Mouse (Mus musculus) hindbrain, embryonic 10.5 days (tissue): ENCODE data around the gene Ampd2. TPM values are rescaled to one million over a fixed set of nuclear protein-coding genes. Genes with fewer than 3 reads are reported as not detected.
A peak's percentile ranks its signal among the peaks of the same experiment; 100 is the strongest.

Experiments used
- DNase-seq: peaks from one replicate; pipeline ENCODE4 v3.0.0-alpha.2; 2017; ENCODE audit warnings: low spot score
- H3K27ac ChIP-seq: fragments of 300-500 bp; sonication (generic); 2 replicates; pipeline ENCODE4 v1.5.1; 2016; ENCODE audit warnings: mild to moderate bottlenecking, moderate library complexity
- H3K27me3 ChIP-seq: fragments of 300-500 bp; sonication (generic); 2 replicates; pipeline ENCODE4 v1.6.1; 2016; ENCODE audit warnings: mild to moderate bottlenecking; ENCODE audit not compliant: poor library complexity, insufficient read depth, severe bottlenecking
- H3K36me3 ChIP-seq: fragments of 300-500 bp; sonication (generic); 2 replicates; pipeline ENCODE4 v1.6.1; 2016; ENCODE audit warnings: mild to moderate bottlenecking, moderate library complexity
- H3K4me1 ChIP-seq: fragments of 300-500 bp; sonication (generic); replicated peaks from 2 replicates; pipeline ENCODE4 v1.6.1; 2016; ENCODE audit warnings: mild to moderate bottlenecking
- H3K4me3 ChIP-seq: fragments of 300-500 bp; sonication (generic); 2 replicates; pipeline ENCODE4 v1.5.1; 2016; ENCODE audit warnings: mild to moderate bottlenecking, moderate library complexity
- H3K9me3 ChIP-seq: fragments of 300-500 bp; sonication (generic); 2 replicates; pipeline ENCODE4 v1.6.1; 2016; ENCODE audit warnings: mild to moderate bottlenecking, moderate library complexity
- WGBS: fragments of 180-500 bp; shearing (Covaris S2); methylation state at CpG from one replicate; pipeline ENCODE4 v1.1.7; 2016; 5-methylcytosine and 5-hydroxymethylcytosine counted together
- polyA plus RNA-seq: library from polyadenylated mRNA; unstranded; fragments of >200 nt; fragmentation: Nextera tagmentation; extraction: Ambion mirVana; gene quantifications from 2 replicates; pipeline ENCODE4 v1.2.1, GENCODE M21; 2016

The Ampd2 gene
- polyA plus RNA-seq, 1 experiment from 2014 or later, result 53.3 TPM

GRCm38 (mm10) chr3:108050493-108050892 lies 36.0 kb downstream of the Ampd2 start:
- DNase-seq, result no peak
- H3K9me3 ChIP-seq, result no peaks in the 10 kb centered on the region
- no peak overlapping the region for H3K27ac ChIP-seq
- H3K27me3 ChIP-seq, result no peaks in the 10 kb centered on the region
- no peaks in the 10 kb centered on the region for H3K4me1 ChIP-seq
- no peaks in the 10 kb centered on the region for H3K36me3 ChIP-seq
- 89% methylated on average over 5 of the region's 5 CpGs for WGBS
- H3K4me3 ChIP-seq, result no peak overlapping the region

GRCm38 (mm10) chr3:108048306-108048705 lies 38.1 kb downstream of the Ampd2 start:
- no peaks in the 10 kb centered on the region for H3K9me3 ChIP-seq
- peaks cover 17% of the 10 kb centered on the region for H3K4me1 ChIP-seq
- H3K36me3 ChIP-seq, result no peaks in the 10 kb centered on the region
- 87% methylated on average over 3 of the region's 3 CpGs for WGBS
- no peak for DNase-seq
- H3K4me3 ChIP-seq, result no peak overlapping the region
- 0 out of 2 replicates have a peak, but pooled peaks cover 3% of the 10 kb centered on the region for H3K27me3 ChIP-seq
- no peak overlapping the region for H3K27ac ChIP-seq

GRCm38 (mm10) chr3:108046944-108047655 lies 39.4 kb downstream of the Ampd2 start:
- peaks cover 17% of the 10 kb centered on the region for H3K4me1 ChIP-seq
- DNase-seq, result no peak
- H3K36me3 ChIP-seq, result no peaks in the 10 kb centered on the region
- H3K4me3 ChIP-seq, result no peak overlapping the region
- H3K9me3 ChIP-seq, result no peaks in the 10 kb centered on the region
- H3K27ac ChIP-seq, result no peak overlapping the region
- 88% methylated on average over 2 of the region's 2 CpGs for WGBS
- H3K27me3 ChIP-seq, result 0 out of 2 replicates have a peak, but pooled peaks cover 5% of the 10 kb centered on the region

GRCm38 (mm10) chr3:108044394-108045140 lies 41.9 kb downstream of the Ampd2 start, which contains the start of gene Gstm4:
Gstm4 (minus strand) TSS chr3:108044894.
- Histone ChIP-seq H3K4me3 (peak within 1 kb of the TSS; percentile 67), H3K27me3 (0 out of 2 replicates have a peak, but pooled peaks cover 5% of the 10 kb centered on the region), H3K36me3 (no peaks in the 10 kb centered on the region), H3K4me1 (peaks cover 17% of the 10 kb centered on the region), H3K9me3 (no peaks in the 10 kb centered on the region), H3K27ac (peak within 1 kb of the TSS; percentile 85)
- 9% methylated on average over 29 of the region's 29 CpGs for WGBS
- DNase-seq, result peak; percentile 81

- 65% methylated on average over 5 of the region's 5 CpGs for WGBS
- peaks cover 11% of the 10 kb centered on the region for H3K4me1 ChIP-seq
- H3K27ac ChIP-seq, result no peak overlapping the region
- H3K9me3 ChIP-seq, result no peaks in the 10 kb centered on the region
- no peaks in the 10 kb centered on the region for H3K36me3 ChIP-seq
- no peak for DNase-seq
- H3K27me3 ChIP-seq, result no peaks in the 10 kb centered on the region
- no peak overlapping the region for H3K4me3 ChIP-seq
These were observed 53.3 kb downstream of the Ampd2 start for GRCm38 (mm10) chr3:108033156-108033555.

GRCm38 (mm10) chr3:108032113-108032512 lies 54.3 kb downstream of the Ampd2 start:
- no peak overlapping the region for H3K4me3 ChIP-seq
- H3K27ac ChIP-seq, result no peak overlapping the region
- DNase-seq, result no peak
- H3K9me3 ChIP-seq, result no peaks in the 10 kb centered on the region
- H3K4me1 ChIP-seq, result peaks cover 11% of the 10 kb centered on the region
- H3K36me3 ChIP-seq, result no peaks in the 10 kb centered on the region
- no peaks in the 10 kb centered on the region for H3K27me3 ChIP-seq

GRCm38 (mm10) chr3:108028641-108029365 lies 57.6 kb downstream of the Ampd2 start:
- no peak overlapping the region for H3K4me3 ChIP-seq
- H3K27ac ChIP-seq, result peak overlapping the region; percentile 56
- H3K27me3 ChIP-seq, result no peaks in the 10 kb centered on the region
- no peak for DNase-seq
- H3K4me1 ChIP-seq, result peaks cover 11% of the 10 kb centered on the region
- no peaks in the 10 kb centered on the region for H3K9me3 ChIP-seq
- H3K36me3 ChIP-seq, result no peaks in the 10 kb centered on the region
- whole genome bisulfite sequencing, result 72% methylated on average over 4 of the region's 4 CpGs

- Histone ChIP-seq H3K4me3 (no peak overlapping the region), H3K27ac (no peak overlapping the region), H3K4me1 (peaks cover 18% of the 10 kb centered on the region), H3K27me3 (no peaks in the 10 kb centered on the region; the same call in 1 of the 2 replicates), H3K36me3 (no peaks in the 10 kb centered on the region), H3K9me3 (no peaks in the 10 kb centered on the region)
- DNase-seq, result no peak
- WGBS, result 78% methylated on average over 1 of the region's 1 CpGs
These were observed 59.9 kb downstream of the Ampd2 start for GRCm38 (mm10) chr3:108026597-108026996.

- H3K4me1 ChIP-seq, result peaks cover 18% of the 10 kb centered on the region
- no peak for DNase-seq
- 78% methylated on average over 5 of the region's 5 CpGs for WGBS
- no peaks in the 10 kb centered on the region for H3K36me3 ChIP-seq
- no peak overlapping the region for H3K4me3 ChIP-seq
- H3K9me3 ChIP-seq, result no peaks in the 10 kb centered on the region
- no peak overlapping the region for H3K27ac ChIP-seq
- H3K27me3 ChIP-seq, result no peaks in the 10 kb centered on the region; the same call in 1 of the 2 replicates
These were observed 60.4 kb downstream of the Ampd2 start for GRCm38 (mm10) chr3:108026049-108026448.

- no peak for DNase-seq
- Histone ChIP-seq H3K9me3 (no peaks in the 10 kb centered on the region), H3K4me1 (peaks cover 18% of the 10 kb centered on the region), H3K4me3 (no peak overlapping the region), H3K27ac (no peak overlapping the region), H3K27me3 (no peaks in the 10 kb centered on the region; the same call in 1 of the 2 replicates), H3K36me3 (no peaks in the 10 kb centered on the region)
- 89% methylated on average over 4 of the region's 4 CpGs for WGBS
These were observed 61.1 kb downstream of the Ampd2 start for GRCm38 (mm10) chr3:108025318-108025717.
